Mouse (Mus musculus): ENCODE results near the gene Ajm1.

The Ajm1 gene

DNA sequence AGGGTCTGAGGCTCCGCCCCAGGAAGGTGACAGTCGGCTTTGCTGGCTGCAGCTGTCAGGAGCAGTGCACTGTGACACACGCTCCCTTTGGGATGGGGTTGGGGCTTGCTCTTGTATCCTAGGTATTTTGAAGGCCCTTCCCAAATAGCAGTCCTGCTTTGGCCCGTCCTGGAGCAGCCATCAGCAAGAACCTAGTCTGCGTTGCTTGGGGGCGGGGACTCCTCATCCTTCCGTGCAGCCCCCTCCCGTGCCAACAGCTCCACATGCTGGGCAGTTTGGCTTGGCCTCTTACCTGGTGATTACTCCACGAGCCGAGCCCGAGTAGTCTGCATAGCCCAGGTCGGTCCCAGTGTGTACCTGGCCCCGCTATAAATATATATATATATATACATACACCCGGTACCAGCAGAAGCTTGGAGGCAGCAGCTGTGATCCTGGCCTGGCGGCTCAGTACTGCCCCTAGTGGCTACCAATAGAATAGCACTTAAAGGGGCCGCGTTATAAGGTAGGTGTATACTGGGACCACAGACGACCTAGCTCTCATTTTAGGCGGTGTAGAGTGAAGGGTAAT lies at the start of gene Ajm1:
Gene Ajm1 (minus strand): TSS at position 464 of the 571 bp plus-strand sequence.
- peak; percentile 64 for DNase-seq

GRCm38 (mm10) chr2:25628738-25629137 lies 47.2 kb upstream of the Ajm1 start:
- DNase-seq = no peak

DNA sequence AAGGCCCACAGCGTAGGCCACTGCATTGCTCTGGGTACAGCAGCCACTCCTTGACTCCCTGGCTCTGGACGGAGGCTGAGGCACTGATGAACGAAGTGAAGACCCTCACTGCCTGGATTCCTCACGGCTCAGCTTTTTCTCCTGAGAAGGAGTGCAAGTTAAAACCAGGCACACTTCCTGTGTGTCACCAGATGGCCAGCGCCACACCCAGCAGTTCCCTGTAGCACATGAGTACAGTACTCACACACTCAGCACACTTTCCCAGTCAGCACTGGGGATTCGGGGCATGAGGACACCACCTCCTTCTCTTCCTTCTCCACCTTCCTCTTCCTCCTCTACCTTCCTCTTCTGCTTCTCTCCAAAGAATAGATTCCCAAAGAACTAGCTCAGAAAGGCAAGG lies 46.3 kb upstream of the Ajm1 start, which contains the start of gene Fcna:
Gene Fcna (minus strand): TSS at position 220 of the 400 bp plus-strand sequence.
- no peak for DNase-seq

GRCm38 (mm10) chr2:25625986-25626385 lies 44.4 kb upstream of the Ajm1 start:
- DNase-seq = no peak

- DNase-seq = peak; percentile 97
These were observed 40.0 kb upstream of the Ajm1 start, which contains the start of gene Tmem141 for GRCm38 (mm10) chr2:25621229-25622200. Gene Tmem141, minus strand, starts transcription at chr2:25622005.

- no peak for DNase-seq
These were observed 39.3 kb upstream of the Ajm1 start for GRCm38 (mm10) chr2:25620852-25621228.

- DNase-seq = no peak
These were observed 38.8 kb upstream of the Ajm1 start for GRCm38 (mm10) chr2:25620386-25620785.

DNA sequence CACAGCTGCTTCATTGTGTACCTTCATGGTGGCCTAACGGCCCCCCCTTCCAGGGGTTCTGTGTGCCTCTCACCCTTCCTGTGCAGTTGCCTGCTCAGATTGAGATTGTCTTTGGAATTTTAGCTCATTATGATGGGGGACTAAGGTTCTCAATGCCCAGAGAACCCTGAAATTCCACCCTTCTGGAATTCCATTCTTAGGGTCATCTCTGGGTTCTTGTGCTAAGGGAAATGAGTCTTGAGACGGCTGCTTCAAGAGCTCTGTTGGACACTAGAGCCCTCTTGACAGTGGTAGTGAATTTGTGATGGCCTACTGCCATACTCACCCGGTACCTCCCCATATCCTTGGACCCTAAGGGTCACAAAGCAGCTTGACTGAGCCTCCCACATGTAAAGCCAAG lies 36.0 kb upstream of the Ajm1 start, which contains the start of gene Ccdc183:
Gene Ccdc183 (minus strand): TSS at position 101 of the 400 bp plus-strand sequence.
- no peak for DNase-seq

GRCm38 (mm10) chr2:25616398-25616797 lies 34.8 kb upstream of the Ajm1 start:
- no peak for DNase-seq

DNA sequence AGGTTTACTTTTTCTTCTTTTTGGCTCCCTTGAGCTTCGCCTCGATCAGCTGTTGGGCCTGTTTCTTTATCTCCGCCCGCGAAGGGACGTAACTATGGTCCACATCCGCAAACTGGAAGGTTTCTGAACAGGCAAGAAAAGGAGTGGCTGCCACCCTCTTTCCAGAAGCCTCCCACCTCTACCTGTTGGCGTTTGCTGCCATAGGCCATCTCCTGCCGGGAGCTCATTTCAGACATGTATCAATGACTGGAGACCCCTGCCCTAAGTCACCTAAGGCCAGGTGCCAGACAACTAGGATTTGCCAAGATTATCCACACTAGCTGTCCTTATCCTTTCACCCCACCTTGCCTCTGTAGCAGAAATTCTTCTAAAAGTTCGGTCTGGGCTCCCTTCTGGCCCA lies 27.1 kb upstream of the Ajm1 start:
- DNase-seq = no peak

DNA sequence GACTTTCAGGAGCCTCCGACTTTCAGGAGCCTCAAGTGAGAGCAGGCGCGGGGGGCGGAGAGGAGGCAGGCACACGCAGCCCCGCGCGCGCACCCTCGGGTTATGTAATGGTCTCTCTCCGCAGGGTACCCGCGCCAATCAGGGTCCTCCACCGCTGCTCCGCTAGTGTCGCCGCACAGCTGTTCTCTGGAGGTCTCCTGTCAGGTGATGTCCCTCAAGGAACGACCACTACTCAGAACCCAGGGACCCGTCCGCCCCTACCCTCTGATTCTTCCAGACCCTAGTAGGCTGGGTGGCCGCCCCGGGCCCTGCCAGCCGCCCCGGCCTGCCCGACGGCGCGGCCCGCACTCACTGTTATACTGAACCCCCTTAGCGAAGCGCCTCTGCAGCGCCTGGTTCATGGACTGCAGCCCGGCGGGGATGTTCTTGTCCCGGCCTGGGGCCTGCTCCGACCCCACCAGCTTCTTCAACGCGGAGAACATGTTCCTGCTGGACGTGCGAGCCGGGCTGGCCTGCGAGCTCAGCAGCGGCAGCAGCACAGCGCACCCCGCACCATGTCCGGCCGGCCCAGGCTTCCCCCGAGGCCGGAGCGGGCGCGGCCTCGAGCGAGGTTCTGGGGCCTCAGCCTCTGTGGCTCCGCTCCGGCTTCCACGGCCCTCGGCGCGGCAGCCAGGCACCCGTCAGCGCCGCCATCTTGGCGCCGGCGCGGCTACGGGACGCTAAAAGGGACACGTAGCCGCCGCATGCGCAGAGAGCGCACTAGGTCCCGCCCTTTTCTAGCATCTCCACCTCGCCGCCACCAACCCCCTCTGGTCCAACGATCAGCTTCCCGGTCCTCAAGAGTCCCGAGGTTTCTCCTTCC lies 26.4 kb upstream of the Ajm1 start, which contains the start of gene Rabl6:
Gene Rabl6 (minus strand): TSS at position 761 of the 862 bp plus-strand sequence.
- peak; percentile 93 for DNase-seq

- no peak for DNase-seq
These were observed 21.0 kb upstream of the Ajm1 start for GRCm38 (mm10) chr2:25602526-25602925.

GRCm38 (mm10) chr2:25600037-25600436 lies 18.5 kb upstream of the Ajm1 start:
- no peak for DNase-seq

DNA sequence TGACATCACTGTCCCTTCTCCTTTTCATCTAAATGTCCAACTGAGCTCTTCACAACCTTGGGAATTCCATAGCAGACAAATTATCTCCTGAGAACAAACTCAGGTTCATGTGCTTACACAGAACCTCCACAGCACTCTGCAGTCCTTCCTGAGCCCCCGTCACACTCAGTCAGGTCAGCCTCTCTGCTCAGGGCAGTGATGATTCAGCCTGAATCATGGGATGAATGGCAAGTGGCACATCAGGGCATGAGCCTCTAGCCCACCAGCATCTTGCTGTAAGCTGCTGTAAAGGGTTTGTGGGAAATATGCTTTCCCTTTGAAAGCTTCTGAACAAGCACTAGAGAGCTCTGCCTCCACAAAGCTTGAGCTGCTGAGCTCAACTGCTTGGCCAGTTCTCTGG lies 17.2 kb upstream of the Ajm1 start:
- no peak for DNase-seq

- no peak for DNase-seq
These were observed 15.4 kb upstream of the Ajm1 start for GRCm38 (mm10) chr2:25596765-25597510.

DNA sequence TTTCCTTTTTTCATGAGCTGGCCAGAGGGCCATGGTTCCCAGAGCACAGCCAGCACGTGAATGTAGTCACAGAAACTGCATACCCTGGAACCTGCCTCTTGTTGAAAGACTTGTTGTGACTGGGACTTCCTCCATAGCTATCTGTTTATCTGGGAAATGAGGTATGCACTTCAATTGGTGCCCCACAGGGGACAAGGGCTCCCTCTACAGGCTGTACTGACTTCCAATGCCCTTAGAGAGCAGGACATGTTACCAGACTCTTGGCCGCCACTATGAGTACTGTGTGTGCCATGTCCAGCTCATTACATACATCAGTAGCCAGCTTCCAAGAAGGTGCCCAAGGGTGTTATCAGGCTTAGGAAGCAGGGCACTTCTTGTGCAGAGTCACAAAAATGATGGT lies 10.3 kb upstream of the Ajm1 start:
- peak; percentile 78 for DNase-seq

DNA sequence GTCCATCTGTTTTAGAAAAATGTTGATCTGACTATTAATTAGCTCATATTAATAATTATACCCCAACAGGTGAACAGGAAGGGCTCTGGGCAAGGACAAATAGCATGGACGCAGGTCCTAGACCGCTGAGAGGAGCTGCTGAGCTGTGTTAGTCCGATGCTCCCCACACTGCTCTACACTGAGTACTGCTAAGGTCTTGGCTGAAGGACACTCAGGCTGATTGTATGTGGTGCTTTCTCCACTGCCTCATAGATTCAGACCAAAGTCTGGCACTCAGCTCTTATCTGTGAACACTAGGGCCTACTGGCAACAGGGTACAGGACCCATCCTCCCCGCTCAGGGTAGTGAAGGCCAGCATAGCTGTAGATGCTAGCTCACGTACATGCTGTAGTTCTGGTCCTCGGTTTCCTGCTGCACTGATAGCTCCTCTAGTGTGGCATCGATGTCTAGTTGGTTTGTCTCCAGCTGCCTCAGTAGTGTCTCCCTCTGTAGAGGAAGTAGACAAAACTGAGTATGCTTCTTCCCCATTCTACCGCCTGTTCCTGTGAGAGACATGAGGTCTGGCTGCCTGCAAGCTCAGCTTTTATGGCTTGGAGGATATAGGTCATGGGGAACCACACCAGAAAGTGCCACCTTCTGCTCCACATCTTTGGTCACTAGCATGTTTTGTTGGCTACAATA lies 6.8 kb upstream of the Ajm1 start:
- no peak for DNase-seq

- no peak for DNase-seq
These were observed 5.7 kb upstream of the Ajm1 start for GRCm38 (mm10) chr2:25587290-25587689.

- DNase-seq = no peak
These were observed 4.0 kb upstream of the Ajm1 start for GRCm38 (mm10) chr2:25585601-25586000.

GRCm38 (mm10) chr2:25584856-25585255 lies 3.3 kb upstream of the Ajm1 start:
- no peak for DNase-seq

DNA sequence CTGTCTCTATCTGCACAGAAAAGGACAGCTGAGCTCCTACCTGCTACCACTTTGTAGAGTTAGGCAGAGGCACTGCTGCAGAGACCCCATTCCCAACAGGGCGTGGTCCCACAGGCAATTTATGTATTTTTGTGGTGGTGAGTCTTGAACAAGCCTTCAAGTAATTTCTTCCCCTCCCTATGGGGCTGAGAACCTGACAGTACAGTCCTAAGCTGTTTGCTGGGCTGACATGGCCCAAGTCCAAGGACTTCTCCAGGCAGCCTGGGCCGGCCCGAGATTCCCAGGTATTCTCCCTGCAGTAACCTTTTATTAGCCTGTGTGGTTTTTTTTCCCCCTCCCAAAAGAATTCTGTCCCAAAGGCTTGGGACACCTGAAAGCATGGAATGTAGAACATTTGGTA lies 2.6 kb upstream of the Ajm1 start:
- no peak for DNase-seq

- no peak for DNase-seq
These were observed 2.0 kb upstream of the Ajm1 start for GRCm38 (mm10) chr2:25583571-25583970.

All from lung, postnatal 36 days (tissue).